Mouse (Mus musculus) kidney, embryonic 14.5 days (tissue): Measurements from ENCODE around the gene Gm12394. TPM values are rescaled to one million over a fixed set of nuclear protein-coding genes. Genes with fewer than 3 reads are reported as not detected.
"Not testable (repeated sequence)": the region's sequence is repeated elsewhere in the genome, so short reads cannot be mapped to it uniquely, and the experiment has no call there.

Experiments used
- ATAC-seq: fragments of 200-750 bp; cut with Nextera tagmentation; 2 replicates; pipeline ENCODE4 v1.8.0; 2017; ENCODE audit warnings: moderate number of reproducible peaks, mild to moderate bottlenecking, moderate TSS enrichment, moderate library complexity; ENCODE audit not compliant: low FRiP score, low TSS enrichment
- H3K27ac ChIP-seq: fragments of 300-500 bp; sonication (generic); 2 replicates; pipeline ENCODE4 v1.5.1; 2014; ENCODE audit warnings: low read depth, mild to moderate bottlenecking, low read length, moderate library complexity, mixed read lengths
- H3K27me3 ChIP-seq: fragments of 300-500 bp; sonication (generic); 2 replicates; pipeline ENCODE4 v1.6.1; 2014; ENCODE audit warnings: mild to moderate bottlenecking, low read length; ENCODE audit not compliant: control insufficient read depth, insufficient read depth
- H3K36me3 ChIP-seq: fragments of 300-500 bp; sonication (generic); 2 replicates; pipeline ENCODE4 v1.6.1; 2014; ENCODE audit warnings: low read length, mixed read lengths; ENCODE audit not compliant: control insufficient read depth, insufficient read depth
- H3K4me1 ChIP-seq: fragments of 300-500 bp; sonication (generic); 2 replicates; pipeline ENCODE4 v1.6.1; 2014; ENCODE audit warnings: low read length, mixed read lengths; ENCODE audit not compliant: control insufficient read depth, insufficient read depth
- H3K4me2 ChIP-seq: fragments of 300-500 bp; sonication (generic); replicated peaks from 2 replicates; pipeline ENCODE4 v1.6.1; 2014; ENCODE audit warnings: low read depth, mild to moderate bottlenecking, low read length
- H3K4me3 ChIP-seq: fragments of 300-500 bp; sonication (generic); 2 replicates; pipeline ENCODE4 v1.5.1; 2014; ENCODE audit warnings: mild to moderate bottlenecking, low read length
- H3K9ac ChIP-seq: fragments of 300-500 bp; sonication (generic); 2 replicates; pipeline ENCODE4 v1.6.1; 2014; ENCODE audit warnings: low read depth, mild to moderate bottlenecking, low read length, moderate library complexity
- H3K9me3 ChIP-seq: fragments of 300-500 bp; sonication (generic); 2 replicates; pipeline ENCODE4 v1.6.1; 2016; ENCODE audit warnings: low read length; ENCODE audit not compliant: control insufficient read depth
- WGBS: fragments of 180-500 bp; shearing (Covaris S2); extraction: QIAGEN DNeasy Blood & Tissue Kit; methylation state at CpG from one replicate; pipeline ENCODE4 v1.1.7; 2014; 5-methylcytosine and 5-hydroxymethylcytosine counted together
- polyA plus RNA-seq: library from polyadenylated mRNA; unstranded; fragments of >200 nt; fragmentation: Nextera tagmentation; extraction: Ambion mirVana; gene quantifications from 2 replicates; pipeline ENCODE4 v1.2.1, GENCODE M21; 2014

Gene Gm12394
- polyA plus RNA-seq, 1 experiment from 2014 or later, result 0.14 TPM

GRCm38 (mm10) chr4:42870748-42871147, 14.2 kb upstream of the Gm12394 start:
- Histone ChIP-seq H3K9me3 (no peaks in the 10 kb centered on the region), H3K27me3 (no peaks in the 10 kb centered on the region), H3K9ac (no peak overlapping the region), H3K4me3 (no peak overlapping the region), H3K4me1 (no peaks in the 10 kb centered on the region), H3K4me2 (no peak overlapping the region), H3K36me3 (no peaks in the 10 kb centered on the region), H3K27ac (no peak overlapping the region)
- no peak for ATAC-seq
- 85% methylated on average over 5 of the region's 5 CpGs for WGBS

- H3K4me2 ChIP-seq, result no peak overlapping the region
- H3K36me3 ChIP-seq, result no peaks in the 10 kb centered on the region
- no peak overlapping the region for H3K9ac ChIP-seq
- WGBS, result 86% methylated on average over 5 of the region's 5 CpGs
- H3K4me1 ChIP-seq, result no peaks in the 10 kb centered on the region
- H3K27me3 ChIP-seq, result no peaks in the 10 kb centered on the region
- no peak overlapping the region for H3K4me3 ChIP-seq
- no peak overlapping the region for H3K27ac ChIP-seq
- ATAC-seq, result no peak
- no peaks in the 10 kb centered on the region for H3K9me3 ChIP-seq
These were observed 11.6 kb upstream of the Gm12394 start for GRCm38 (mm10) chr4:42868193-42868592.

- WGBS, result 61% methylated on average over 3 of the region's 3 CpGs
- Histone ChIP-seq H3K27me3 (no peaks in the 10 kb centered on the region), H3K27ac (no peak overlapping the region), H3K36me3 (no peaks in the 10 kb centered on the region), H3K9ac (no peak overlapping the region), H3K9me3 (no peaks in the 10 kb centered on the region), H3K4me1 (no peaks in the 10 kb centered on the region), H3K4me2 (no peak overlapping the region), H3K4me3 (no peak overlapping the region)
- no peak for ATAC-seq
These were observed 10.8 kb upstream of the Gm12394 start for GRCm38 (mm10) chr4:42867390-42867789.

DNA sequence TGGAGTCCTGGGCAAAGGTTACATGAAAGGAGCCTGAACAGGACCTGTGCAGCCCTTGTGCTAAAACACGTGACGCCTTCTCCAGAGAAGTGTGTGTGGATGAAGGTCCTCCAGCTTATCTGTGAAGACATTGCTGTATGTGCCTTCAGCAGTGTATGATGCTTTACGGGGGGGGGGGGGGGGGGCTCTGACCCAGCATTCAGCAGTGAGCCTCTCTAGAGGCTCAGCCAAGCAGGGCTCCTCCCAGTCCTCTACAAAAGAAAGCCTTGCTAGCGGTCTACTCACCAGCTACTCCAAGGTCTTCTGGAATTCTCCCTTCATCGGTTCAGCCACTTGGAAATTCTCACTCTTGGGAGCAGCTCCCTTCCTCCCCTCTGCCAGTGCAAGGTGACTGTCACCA, 6.9 kb upstream of the Gm12394 start:
- not testable (repeated sequence) for H3K4me2 ChIP-seq, H3K9ac ChIP-seq, H3K36me3 ChIP-seq, ATAC-seq, H3K4me3 ChIP-seq, H3K9me3 ChIP-seq, H3K27ac ChIP-seq, H3K4me1 ChIP-seq, H3K27me3 ChIP-seq
- WGBS, result 82% methylated on average over 4 of the region's 5 CpGs

- WGBS, result 76% methylated on average over 9 of the region's 9 CpGs
- H3K27ac ChIP-seq, ATAC-seq, H3K36me3 ChIP-seq, H3K4me3 ChIP-seq, H3K9ac ChIP-seq, H3K4me1 ChIP-seq, H3K9me3 ChIP-seq, H3K27me3 ChIP-seq, H3K4me2 ChIP-seq: not testable (repeated sequence)
These were observed 3.9 kb upstream of the Gm12394 start for GRCm38 (mm10) chr4:42860483-42860882.

DNA sequence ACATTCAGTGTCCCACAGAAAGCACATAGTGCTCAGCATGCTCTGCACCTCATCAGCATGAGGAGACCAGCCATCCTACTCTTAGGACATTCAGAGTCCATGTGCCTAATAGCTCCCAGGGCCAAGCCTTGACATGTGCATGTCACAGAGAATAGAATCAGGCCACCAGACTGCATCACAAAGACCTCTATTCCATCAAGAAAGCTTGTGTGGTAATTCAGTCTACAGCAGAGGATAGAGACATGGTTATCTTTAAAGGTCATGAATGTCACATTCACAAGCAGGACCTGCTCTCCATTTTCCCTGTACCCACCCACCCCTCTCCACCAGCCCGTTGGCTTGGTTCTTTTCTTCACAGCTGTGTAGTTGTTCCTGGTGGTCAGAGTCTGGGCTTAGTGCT, 2.8 kb downstream of the Gm12394 start, which contains the start of gene Fam205a1:
TSS of gene Fam205a1 (minus strand) at position 101 of the 400 bp plus-strand sequence.
- H3K27me3 ChIP-seq, H3K36me3 ChIP-seq, H3K9me3 ChIP-seq, H3K4me3 ChIP-seq, H3K27ac ChIP-seq, H3K9ac ChIP-seq, ATAC-seq, H3K4me1 ChIP-seq, H3K4me2 ChIP-seq: not testable (repeated sequence)
- 67% methylated on average over 1 of the region's 1 CpGs for WGBS

DNA sequence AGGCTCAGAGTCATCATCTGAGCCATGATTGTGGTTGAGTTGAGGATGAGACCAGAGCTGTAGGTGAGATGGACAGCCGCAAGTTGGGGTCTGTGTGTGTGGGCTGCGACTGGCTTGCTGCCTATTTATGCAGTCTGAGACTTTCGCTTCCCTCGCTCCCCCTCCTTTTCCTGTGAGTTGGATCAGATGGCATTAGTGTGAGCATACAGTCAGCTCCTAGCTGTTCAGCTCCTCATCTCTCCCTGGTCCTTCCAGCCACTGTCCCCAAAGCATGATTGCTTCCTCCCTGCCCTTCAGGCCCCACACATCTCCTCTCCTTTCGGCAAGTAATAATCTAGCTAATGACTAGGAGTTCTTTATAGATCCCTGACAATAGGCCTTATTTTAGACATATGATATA, 82.7 kb downstream of the Gm12394 start, which contains the start of gene Ccl21a:
TSS of gene Ccl21a (minus strand) at position 101 of the 400 bp plus-strand sequence.
- no CpG with 5 or more reads among the region's 5 CpGs for WGBS
- not testable (repeated sequence) for H3K27me3 ChIP-seq, H3K9ac ChIP-seq, H3K4me1 ChIP-seq, H3K36me3 ChIP-seq, H3K4me3 ChIP-seq, H3K9me3 ChIP-seq, H3K27ac ChIP-seq, H3K4me2 ChIP-seq, ATAC-seq

GRCm38 (mm10) chr4:42756477-42756876, 100.1 kb downstream of the Gm12394 start, which contains the start of gene Ccl19:
Ccl19 (minus strand) TSS chr4:42756577.
- not testable (repeated sequence) for H3K36me3 ChIP-seq, H3K9ac ChIP-seq, H3K27ac ChIP-seq, H3K4me1 ChIP-seq, H3K4me3 ChIP-seq, ATAC-seq, H3K27me3 ChIP-seq, H3K4me2 ChIP-seq, H3K9me3 ChIP-seq
- WGBS, result no CpG with 5 or more reads among the region's 6 CpGs

- no CpG with 5 or more reads among the region's 13 CpGs for WGBS
- not testable (repeated sequence) for H3K4me1 ChIP-seq, H3K36me3 ChIP-seq, H3K27ac ChIP-seq, H3K4me2 ChIP-seq, H3K9me3 ChIP-seq, ATAC-seq, H3K4me3 ChIP-seq, H3K27me3 ChIP-seq, H3K9ac ChIP-seq
These were observed 121.3 kb downstream of the Gm12394 start, which contains the start of gene 4930578G10Rik for GRCm38 (mm10) chr4:42735245-42735644. 4930578G10Rik (plus strand) TSS chr4:42735545.
